Mouse (Mus musculus) forebrain, postnatal 0 days (tissue): ENCODE data around the gene 1700123O20Rik. TPM values are rescaled to one million over a fixed set of nuclear protein-coding genes. Genes with fewer than 3 reads are reported as not detected.
A peak's percentile ranks its signal among the peaks of the same experiment; 100 is the strongest.

Experiments
- ATAC-seq: fragments of 200-750 bp; cut with Nextera tagmentation; 2 replicates; pipeline ENCODE4 v1.8.0; 2017; ENCODE audit warnings: mild to moderate bottlenecking, moderate library complexity
- DNase-seq: peaks from one replicate; pipeline ENCODE4 v3.0.0-alpha.2; 2015
- H3K27ac ChIP-seq: fragments of 300-500 bp; sonication (generic); 2 replicates; pipeline ENCODE4 v1.5.1; 2014; ENCODE audit warnings: low read depth, mild to moderate bottlenecking, antibody characterized with exemption, low read length, moderate library complexity, mixed read lengths
- H3K27me3 ChIP-seq: fragments of 300-500 bp; sonication (generic); 2 replicates; pipeline ENCODE4 v1.6.1; 2014; ENCODE audit warnings: mild to moderate bottlenecking, low read length, mixed read lengths; ENCODE audit not compliant: insufficient read depth
- H3K36me3 ChIP-seq: fragments of 300-500 bp; sonication (generic); 2 replicates; pipeline ENCODE4 v1.6.1; 2014; ENCODE audit warnings: mild to moderate bottlenecking, moderate library complexity; ENCODE audit not compliant: insufficient read depth
- H3K4me1 ChIP-seq: fragments of 300-500 bp; sonication (generic); 2 replicates; pipeline ENCODE4 v1.6.1; 2014; ENCODE audit warnings: antibody characterized with exemption; ENCODE audit not compliant: insufficient read depth
- H3K4me2 ChIP-seq: fragments of 300-500 bp; sonication (generic); 2 replicates; pipeline ENCODE4 v1.6.1; 2014; ENCODE audit warnings: low read depth, mild to moderate bottlenecking, moderate library complexity
- H3K4me3 ChIP-seq: fragments of 300-500 bp; sonication (generic); 2 replicates; pipeline ENCODE4 v1.5.1; 2014; ENCODE audit warnings: low read depth, low read length, mixed read lengths
- H3K9ac ChIP-seq: fragments of 300-500 bp; sonication (generic); 2 replicates; pipeline ENCODE4 v1.6.1; 2014; ENCODE audit warnings: mild to moderate bottlenecking
- H3K9me3 ChIP-seq: fragments of 300-500 bp; sonication (generic); 2 replicates; pipeline ENCODE4 v1.6.1; 2016; ENCODE audit warnings: low read length
- CTCF ChIP-seq: sonication (generic); IDR thresholded peaks from 2 replicates; pipeline ENCODE4 v1.5.1; 2016; ENCODE audit warnings: antibody characterized with exemption, control low read depth, low read depth
- WGBS: fragments of 180-500 bp; shearing (Covaris S2); extraction: QIAGEN DNeasy Blood & Tissue Kit; methylation state at CpG from one replicate; pipeline ENCODE4 v1.1.7; 2014; 5-methylcytosine and 5-hydroxymethylcytosine counted together
- polyA plus RNA-seq: library from polyadenylated mRNA; unstranded; fragments of >200 nt; fragmentation: Nextera tagmentation; extraction: Ambion mirVana; gene quantifications from 2 replicates; pipeline ENCODE4 v1.2.1, GENCODE M21; 2015
- total RNA-seq: library from RNA; depleted of rRNA; stranded (reverse); fragments of >200 nt; gene quantifications from 2 replicates; pipeline ENCODE4 v1.2.3, GENCODE M21; 2014; rRNA removed

The 1700123O20Rik gene
- 32.0 and 36.2 TPM in 2 replicates for total RNA-seq
- polyA plus RNA-seq, result 66.6 and 70.7 TPM in 2 replicates

DNA sequence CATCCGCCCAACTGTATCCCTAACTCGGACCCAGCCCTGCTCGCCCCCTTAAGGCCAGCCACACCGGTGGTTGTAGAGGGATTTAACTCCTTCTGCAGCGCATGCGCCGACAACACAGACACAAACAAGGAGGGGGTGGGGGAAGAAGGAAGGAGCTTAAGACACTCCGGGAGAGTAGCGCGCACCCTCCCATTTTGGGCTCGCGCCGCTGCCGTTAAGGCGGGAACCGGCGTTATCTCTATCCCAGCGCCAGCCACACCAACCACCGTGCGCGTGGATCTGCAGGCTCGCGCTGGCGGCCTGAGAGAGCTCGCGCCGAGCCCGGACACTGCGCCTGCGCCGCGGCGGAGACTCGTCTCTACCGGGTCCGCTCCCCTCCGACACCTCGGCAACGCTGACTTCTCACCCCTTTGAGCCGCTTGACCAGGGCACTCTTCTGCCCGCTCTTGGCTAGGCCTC lies at the start of gene 1700123O20Rik:
1700123O20Rik (plus strand) TSS at position 154 of the 459 bp plus-strand sequence.
- no peaks in the 10 kb centered on the region for H3K27me3 ChIP-seq
- H3K4me1 ChIP-seq, result peaks cover 19% of the 10 kb centered on the region
- DNase-seq (peak; percentile 91), ATAC-seq (peak; percentile 62)
- H3K36me3 ChIP-seq, result peaks cover 27% of the 10 kb centered on the region
- H3K9me3 ChIP-seq, result no peaks in the 10 kb centered on the region
- H3K9ac ChIP-seq, result peak within 1 kb of the TSS; percentile 97
- peak within 1 kb of the TSS; percentile 84 for H3K4me2 ChIP-seq
- peak within 1 kb of the TSS; percentile 94 for H3K4me3 ChIP-seq
- under 1% methylated on average over 41 of the region's 41 CpGs for WGBS
- peak within 1 kb of the TSS; percentile 97 for H3K27ac ChIP-seq
- TF ChIP-seq CTCF, result peak; percentile 61

DNA sequence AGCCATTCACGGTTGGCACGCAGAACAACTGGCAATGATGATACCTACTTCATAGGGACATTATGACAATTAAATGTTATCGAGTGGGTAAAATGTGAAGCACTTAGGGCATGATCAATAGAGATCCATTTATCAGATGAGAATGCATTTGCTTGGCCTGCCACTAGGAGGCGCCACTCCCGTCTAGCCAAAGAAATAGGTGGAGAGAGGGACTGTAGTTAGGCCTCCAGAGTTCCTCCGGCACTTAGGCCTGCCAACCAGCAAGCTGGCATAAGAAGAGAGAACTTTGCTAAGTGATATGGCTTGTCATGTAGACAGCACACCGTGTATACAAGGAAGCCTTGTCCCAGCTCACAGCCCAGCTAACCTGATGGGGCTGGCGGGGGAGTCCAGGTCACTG lies 49.1 kb upstream of the 1700123O20Rik start:
- Histone ChIP-seq H3K4me3 (no peak overlapping the region), H3K36me3 (peaks cover 26% of the 10 kb centered on the region), H3K9ac (no peak overlapping the region), H3K4me1 (peaks cover 4% of the 10 kb centered on the region; the same call in 1 of the 2 replicates), H3K27ac (no peak overlapping the region), H3K9me3 (no peaks in the 10 kb centered on the region), H3K4me2 (no peak overlapping the region), H3K27me3 (no peaks in the 10 kb centered on the region)
- ATAC-seq (no peak), DNase-seq (peak; percentile 49)
- peak; percentile 91 for TF ChIP-seq CTCF
- 51% methylated on average over 8 of the region's 8 CpGs for WGBS

DNA sequence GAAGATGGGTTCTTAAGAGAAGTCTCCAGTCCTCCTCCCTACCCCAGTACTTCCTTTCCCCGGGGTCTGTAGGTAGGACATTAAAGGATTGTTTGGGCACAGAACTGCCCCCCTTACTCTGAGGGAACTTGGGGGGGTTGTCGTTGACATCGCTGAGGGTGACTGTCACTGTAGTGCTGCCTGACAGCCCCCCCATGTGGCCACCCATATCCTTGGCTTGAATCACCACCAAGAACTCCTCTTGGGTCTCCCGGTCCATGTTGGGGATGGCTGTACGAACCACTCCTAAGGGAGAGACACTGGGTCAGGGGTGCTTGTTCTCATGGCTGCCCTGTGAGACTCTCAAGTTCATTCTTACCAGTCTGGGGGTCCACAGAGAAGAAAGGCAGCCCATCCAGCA lies 47.8 kb upstream of the 1700123O20Rik start:
- no peak overlapping the region for H3K9ac ChIP-seq
- H3K9me3 ChIP-seq, result no peaks in the 10 kb centered on the region
- H3K27ac ChIP-seq, result no peak overlapping the region
- H3K4me1 ChIP-seq, result peaks cover 4% of the 10 kb centered on the region; the same call in 1 of the 2 replicates
- peak; percentile 57 for TF ChIP-seq CTCF
- DNase-seq (peak; percentile 36), ATAC-seq (no peak)
- no peak overlapping the region for H3K4me3 ChIP-seq
- H3K4me2 ChIP-seq, result no peak overlapping the region
- H3K36me3 ChIP-seq, result peaks cover 26% of the 10 kb centered on the region
- WGBS, result 69% methylated on average over 5 of the region's 5 CpGs
- H3K27me3 ChIP-seq, result no peaks in the 10 kb centered on the region

DNA sequence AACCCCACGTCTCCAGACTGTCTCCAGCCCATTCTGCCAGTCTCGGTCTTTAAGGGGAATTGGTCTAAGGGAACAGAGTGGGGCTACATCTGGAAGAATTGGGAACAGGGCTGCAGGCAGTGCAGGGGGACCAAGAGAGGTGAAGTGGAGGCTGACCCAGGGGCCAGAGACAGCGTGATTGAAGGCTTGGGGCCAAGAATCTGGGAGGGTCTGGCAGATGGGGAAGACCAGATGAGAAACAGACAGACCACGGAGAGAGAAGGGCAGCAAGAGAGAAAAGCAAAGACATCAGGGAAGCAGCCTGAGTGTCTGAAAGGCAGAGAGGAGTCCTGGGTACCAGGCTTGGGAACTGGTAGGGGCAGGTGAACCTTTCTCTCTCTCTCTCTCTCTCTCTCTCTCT lies 45.9 kb upstream of the 1700123O20Rik start:
- 13% methylated on average over 4 of the region's 4 CpGs for WGBS
- Histone ChIP-seq H3K27me3 (no peaks in the 10 kb centered on the region), H3K9ac (peak overlapping the region; percentile 31), H3K4me2 (peak overlapping the region; percentile 93), H3K27ac (no peak overlapping the region), H3K4me1 (peaks cover 4% of the 10 kb centered on the region; the same call in 1 of the 2 replicates), H3K4me3 (peak overlapping the region; percentile 66; the same call in 1 of the 2 replicates), H3K36me3 (peaks cover 40% of the 10 kb centered on the region), H3K9me3 (no peaks in the 10 kb centered on the region)
- ATAC-seq (no peak), DNase-seq (peak; percentile 18)
- no peak for TF ChIP-seq CTCF

DNA sequence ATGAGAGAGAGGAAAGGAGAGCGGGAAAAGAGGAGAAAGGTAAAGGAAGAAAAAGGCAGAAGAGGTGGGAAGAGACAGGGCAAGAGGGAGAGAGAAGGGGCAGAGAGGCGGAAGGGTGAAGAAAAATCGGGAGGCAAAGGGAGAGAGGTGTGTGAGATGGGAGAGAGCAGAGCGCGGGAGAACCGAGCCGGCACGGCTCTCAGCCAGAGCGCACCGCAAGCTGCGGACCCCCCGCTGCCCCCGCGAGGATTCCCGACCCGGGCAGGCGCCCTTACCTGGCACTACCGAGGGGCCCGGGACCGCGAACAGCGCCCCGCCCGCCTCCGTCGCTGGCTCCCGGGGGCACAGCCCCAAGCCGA lies 45.1 kb upstream of the 1700123O20Rik start, which contains the start of gene Gm17606:
Gm17606 (plus strand) TSS at position 7 of the 359 bp plus-strand sequence.
- Histone ChIP-seq H3K36me3 (peaks cover 48% of the 10 kb centered on the region), H3K4me2 (peak within 1 kb of the TSS; percentile 93), H3K27ac (peak within 1 kb of the TSS; percentile 85), H3K4me3 (peak within 1 kb of the TSS; percentile 66), H3K9ac (peak within 1 kb of the TSS; percentile 84), H3K9me3 (no peaks in the 10 kb centered on the region), H3K4me1 (peaks cover 4% of the 10 kb centered on the region; the same call in 1 of the 2 replicates), H3K27me3 (no peaks in the 10 kb centered on the region)
- no peak for DNase-seq
- 7% methylated on average over 28 of the region's 28 CpGs for WGBS
- no peak for TF ChIP-seq CTCF
- ATAC-seq, result peak; percentile 34

DNA sequence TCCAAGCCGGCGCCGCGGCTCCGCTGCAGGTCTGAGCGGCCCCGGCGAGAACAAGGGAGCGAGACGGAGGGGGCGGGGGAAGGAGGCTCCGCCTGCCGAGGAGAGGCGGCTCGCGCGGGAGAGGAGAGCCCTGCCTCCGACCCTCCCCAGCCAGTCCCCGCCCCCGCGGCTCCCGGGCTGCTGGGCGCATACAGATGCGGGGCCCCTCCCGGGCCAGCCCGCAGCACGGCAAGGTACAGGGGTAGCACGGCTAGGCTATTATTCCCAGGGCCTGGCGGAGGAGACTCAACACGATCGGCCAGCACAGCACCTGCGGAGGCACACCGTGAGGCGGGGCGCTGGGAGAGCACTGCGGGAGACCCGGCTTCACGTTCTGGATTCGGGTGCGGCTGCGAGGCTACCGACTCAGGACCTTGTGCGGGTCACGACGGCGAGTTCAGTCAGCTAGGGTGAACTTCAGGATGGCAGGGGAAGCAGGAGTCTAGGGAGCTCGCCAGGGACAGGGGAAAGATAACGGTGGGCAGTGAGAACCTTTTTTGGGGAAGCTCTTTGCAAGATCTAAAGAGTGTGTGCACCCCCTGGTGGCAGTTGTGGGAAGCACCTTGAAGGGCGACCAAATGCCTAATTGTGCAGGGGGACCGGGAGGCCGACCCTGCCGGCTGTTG lies 44.6 kb upstream of the 1700123O20Rik start, which contains the start of gene Cdh24:
Cdh24 (minus strand) TSS at position 60 of the 665 bp plus-strand sequence.
- Histone ChIP-seq H3K27ac (peak within 1 kb of the TSS; percentile 85), H3K9me3 (no peaks in the 10 kb centered on the region), H3K4me2 (peak within 1 kb of the TSS; percentile 93), H3K36me3 (peaks cover 52% of the 10 kb centered on the region), H3K4me1 (peaks cover 4% of the 10 kb centered on the region; the same call in 1 of the 2 replicates), H3K27me3 (no peaks in the 10 kb centered on the region), H3K4me3 (peak within 1 kb of the TSS; percentile 66), H3K9ac (peak within 1 kb of the TSS; percentile 84)
- DNase-seq (peak; percentile 94), ATAC-seq (peak; percentile 92)
- peak; percentile 95 for TF ChIP-seq CTCF
- WGBS, result 2% methylated on average over 48 of the region's 52 CpGs
